Mouse (Mus musculus): ENCODE measurements at regions not wholly inside any gene's neighbourhood (a gene's known extent, or its start where the extent isn't known, plus 50 kb on each side); places are given as distances from the start of the nearest gene placed in this dataset.

DNA sequence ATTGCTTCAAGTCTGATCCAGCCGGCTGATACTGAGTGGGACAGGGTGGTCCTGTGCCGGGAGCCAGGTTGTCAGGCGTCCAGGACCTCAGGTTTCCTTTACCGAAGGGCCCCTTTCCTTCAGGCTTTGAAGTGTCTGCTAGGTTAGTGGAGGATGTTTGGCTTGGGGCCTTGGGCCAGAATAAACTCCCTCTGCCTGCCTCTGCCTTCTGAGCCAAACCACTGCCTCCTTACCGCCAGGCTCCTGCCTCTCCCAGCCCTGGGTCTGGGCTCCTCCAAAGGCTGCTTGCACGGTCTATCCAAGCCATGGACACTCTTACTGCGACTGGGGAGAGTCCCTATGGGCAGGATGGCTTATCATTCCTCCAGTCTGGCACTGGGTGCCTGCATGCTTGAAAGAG lies 62.3 kb upstream of the Col1a1 start:
- TF ChIP-seq EP300 (optimal IDR thresholded peaks at IDR 0.05) = no peak
- no peak for TF ChIP-seq CTCF (IDR thresholded peaks at IDR 0.05; ENCODE audit: low read depth)
